Mouse (Mus musculus) adrenal gland, postnatal 10 days (tissue): ENCODE results near the gene Usp6nl. TPM values are rescaled to one million over a fixed set of nuclear protein-coding genes. Genes with fewer than 3 reads are reported as not detected.

ENCODE experiments used
- DNase-seq: peaks from one replicate; pipeline ENCODE4 v3.0.0; 2021; ENCODE audit warnings: mixed read lengths
- total RNA-seq, 2 experiments: library from RNA; stranded (reverse); gene quantifications; 2 replicates each; pipeline ENCODE4 v1.2.3; 2021

Usp6nl gene
- total RNA-seq, 2 experiments from 2014 or later = 27.1 to 28.7 TPM

- no peak for DNase-seq
Measured at GRCm38 (mm10) chr2:6374216-6374615, 51.7 kb downstream of the Usp6nl start.

GRCm38 (mm10) chr2:6376071-6376470 is 53.6 kb downstream of the Usp6nl start:
- DNase-seq = no peak

- no peak for DNase-seq
Measured at GRCm38 (mm10) chr2:6376941-6377340, 54.5 kb downstream of the Usp6nl start.

- DNase-seq = peak; percentile 27
Measured at GRCm38 (mm10) chr2:6378590-6379205, 56.2 kb downstream of the Usp6nl start.

- DNase-seq = no peak
Measured at GRCm38 (mm10) chr2:6379731-6380212, 57.3 kb downstream of the Usp6nl start.

- no peak for DNase-seq
Measured at GRCm38 (mm10) chr2:6380401-6380800, 57.9 kb downstream of the Usp6nl start.

- DNase-seq = no peak
Measured at GRCm38 (mm10) chr2:6384407-6385146, 62.1 kb downstream of the Usp6nl start.

- DNase-seq = no peak
Measured at GRCm38 (mm10) chr2:6389162-6389561, 66.7 kb downstream of the Usp6nl start.

GRCm38 (mm10) chr2:6391261-6391660 is 68.8 kb downstream of the Usp6nl start:
- DNase-seq = no peak

GRCm38 (mm10) chr2:6391940-6392339 is 69.5 kb downstream of the Usp6nl start:
- DNase-seq = no peak

GRCm38 (mm10) chr2:6395851-6396625 is 73.6 kb downstream of the Usp6nl start:
- DNase-seq = no peak

- no peak for DNase-seq
Measured at GRCm38 (mm10) chr2:6396626-6397146, 74.2 kb downstream of the Usp6nl start.

GRCm38 (mm10) chr2:6397166-6397565 is 74.7 kb downstream of the Usp6nl start:
- DNase-seq = no peak

- DNase-seq = no peak
Measured at GRCm38 (mm10) chr2:6398826-6399225, 76.4 kb downstream of the Usp6nl start.

GRCm38 (mm10) chr2:6401039-6401438 is 78.6 kb downstream of the Usp6nl start:
- no peak for DNase-seq

- no peak for DNase-seq
Measured at GRCm38 (mm10) chr2:6403375-6403774, 80.9 kb downstream of the Usp6nl start.

GRCm38 (mm10) chr2:6403991-6404390 is 81.5 kb downstream of the Usp6nl start:
- no peak for DNase-seq

GRCm38 (mm10) chr2:6404627-6405026 is 82.2 kb downstream of the Usp6nl start:
- no peak for DNase-seq

- DNase-seq = peak; percentile 84
Measured at GRCm38 (mm10) chr2:6405059-6406033, 82.9 kb downstream of the Usp6nl start.

GRCm38 (mm10) chr2:6407711-6408110 is 85.2 kb downstream of the Usp6nl start:
- no peak for DNase-seq

GRCm38 (mm10) chr2:6412645-6413044 is 90.2 kb downstream of the Usp6nl start:
- no peak for DNase-seq
